Mouse (Mus musculus) mesoderm, embryonic 11.5 days (tissue): ENCODE results near the gene Olfr497.

ENCODE experiments used
- DNase-seq: peaks from one replicate; pipeline ENCODE4 v3.0.0-alpha.2; 2012; ENCODE audit warnings: low read depth, low spot score

Gene Olfr497

GRCm38 (mm10) chr7:108420121-108420520 is at the start of gene Olfr497:
TSS of gene Olfr497 (plus strand) at chr7:108420421.
- no peak for DNase-seq

GRCm38 (mm10) chr7:108392867-108393266 is 27.4 kb upstream of the Olfr497 start, which contains the start of gene Olfr495:
TSS of gene Olfr495 (plus strand) at chr7:108393167.
- DNase-seq = no peak

- no peak for DNase-seq
These were observed 44.8 kb downstream of the Olfr497 start, which contains the start of gene Olfr498 for GRCm38 (mm10) chr7:108465026-108465425. TSS of gene Olfr498 (plus strand) at chr7:108465326.
